Mouse (Mus musculus) embryo, embryonic 10.5 days (tissue): ENCODE measurements around the gene A930017K11Rik.

Experiments used
- DNase-seq: peaks from one replicate; pipeline ENCODE4 v3.0.0-alpha.2; 2015; ENCODE audit warnings: low spot score

A930017K11Rik gene

DNA sequence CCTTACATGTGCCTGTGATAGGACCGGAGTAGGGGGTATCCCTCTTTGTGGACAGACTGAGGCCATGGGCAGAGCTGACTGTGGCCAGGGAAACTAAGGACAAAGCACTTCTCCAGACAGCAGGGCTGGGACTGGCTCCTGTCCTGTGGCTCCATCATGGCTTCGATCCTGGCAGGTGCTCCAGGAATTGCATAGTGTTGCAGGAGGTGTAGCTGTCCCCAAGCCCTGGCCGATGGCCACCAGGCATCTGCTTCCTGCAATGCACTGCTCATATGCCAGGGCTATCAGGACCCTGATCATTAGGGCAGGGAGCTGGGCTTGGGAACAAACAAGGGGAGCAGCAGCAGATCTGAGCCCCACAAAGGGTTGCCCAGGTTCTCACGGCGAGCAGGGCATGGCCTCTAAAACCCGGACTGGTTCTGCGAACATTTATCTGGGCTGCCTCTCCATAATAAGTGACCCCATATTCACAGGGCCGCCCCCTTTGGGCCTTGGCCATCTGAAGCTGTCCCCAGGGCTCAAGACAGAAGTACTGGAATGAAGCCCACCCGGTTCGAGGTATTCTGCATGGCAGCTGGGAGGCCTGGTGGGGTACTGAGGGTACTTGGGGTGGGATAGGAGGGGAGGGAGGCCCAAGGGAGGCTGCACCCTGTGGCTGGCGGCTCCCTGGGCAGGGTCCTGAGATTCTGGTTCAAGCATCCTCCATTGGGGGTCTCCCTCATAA is 6.6 kb upstream of the A930017K11Rik start:
- no peak for DNase-seq

DNA sequence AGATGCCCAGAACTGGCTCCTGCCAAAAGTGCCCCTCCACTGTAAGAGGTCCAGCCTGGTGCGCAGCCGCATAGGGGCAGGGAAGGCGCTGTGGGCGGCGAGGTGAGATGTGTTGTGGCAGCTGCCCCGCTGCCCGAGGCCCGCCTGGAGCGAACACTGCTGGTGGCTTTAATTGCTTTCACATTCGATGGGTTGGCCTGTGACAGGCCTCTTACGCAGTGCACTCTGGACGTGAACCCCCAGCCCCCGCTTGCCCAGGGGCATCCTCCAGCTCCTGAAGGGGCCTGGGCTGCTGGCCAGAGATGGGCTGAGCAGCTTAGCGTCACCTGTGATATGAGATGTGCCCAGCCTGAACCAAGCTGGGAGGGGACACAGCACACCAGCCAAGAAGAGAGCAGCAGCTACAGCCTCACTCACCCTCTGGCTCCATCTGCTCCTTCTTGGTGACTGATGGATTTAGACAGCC is 5.3 kb upstream of the A930017K11Rik start:
- DNase-seq = no peak

DNA sequence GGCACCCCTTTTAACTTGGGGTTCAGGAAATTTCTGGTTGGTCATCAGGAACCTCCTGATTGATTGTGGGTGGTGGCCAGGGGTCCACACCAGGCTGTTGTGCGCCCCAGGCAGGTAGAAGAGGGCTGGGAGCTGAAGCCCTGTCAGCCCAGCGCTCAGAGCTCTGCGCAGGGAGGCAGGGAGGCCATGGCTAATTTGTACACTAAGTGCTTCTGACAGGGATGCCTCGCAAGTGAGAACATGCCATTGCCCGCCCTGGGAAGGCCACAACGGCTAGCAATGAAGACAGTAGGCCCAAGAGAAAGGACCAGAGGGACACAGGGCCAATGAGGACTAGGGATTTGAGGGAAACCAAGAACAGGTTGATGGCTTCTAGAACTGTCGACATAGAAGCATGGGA is 4.3 kb upstream of the A930017K11Rik start:
- DNase-seq = no peak

DNA sequence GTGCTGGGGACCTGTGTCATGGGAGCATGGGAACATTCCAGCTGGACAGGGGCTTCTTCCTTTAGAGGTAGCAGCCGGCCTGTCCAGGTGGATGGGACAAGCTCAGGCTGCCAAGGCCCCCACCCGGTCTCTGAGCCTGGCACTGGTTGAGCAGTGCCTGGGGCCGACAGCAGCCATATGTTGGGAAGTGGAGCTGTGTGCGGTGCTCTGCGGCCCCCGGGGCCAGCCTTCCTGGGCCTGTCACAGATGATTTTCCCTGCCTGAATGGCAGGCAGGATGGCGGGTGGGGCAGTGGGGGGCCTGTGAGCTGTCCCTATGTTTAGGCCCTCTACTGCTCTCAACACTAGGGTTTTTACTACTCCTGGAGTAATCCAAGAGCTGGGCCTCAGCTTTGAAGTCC is 3.8 kb upstream of the A930017K11Rik start:
- DNase-seq = no peak

DNA sequence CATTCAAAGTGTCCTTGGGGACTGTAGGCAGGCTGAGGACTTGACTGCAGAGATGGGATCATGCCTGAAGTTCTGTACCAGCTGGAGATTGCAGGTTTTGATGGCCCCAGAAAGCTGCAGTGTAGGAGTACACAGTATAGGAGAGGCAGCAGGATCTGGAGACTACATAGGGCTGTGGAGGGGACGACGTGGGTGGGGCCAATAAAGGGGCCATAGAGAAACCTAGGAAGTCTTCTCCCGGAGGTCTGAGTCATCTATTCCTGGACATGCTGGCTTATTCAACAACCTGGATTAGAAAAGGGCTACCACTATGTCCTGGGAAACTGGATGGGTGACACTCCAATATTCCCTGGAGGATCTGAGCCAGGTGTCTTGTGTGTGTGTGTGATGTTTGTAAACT is 3.4 kb upstream of the A930017K11Rik start:
- DNase-seq = no peak

DNA sequence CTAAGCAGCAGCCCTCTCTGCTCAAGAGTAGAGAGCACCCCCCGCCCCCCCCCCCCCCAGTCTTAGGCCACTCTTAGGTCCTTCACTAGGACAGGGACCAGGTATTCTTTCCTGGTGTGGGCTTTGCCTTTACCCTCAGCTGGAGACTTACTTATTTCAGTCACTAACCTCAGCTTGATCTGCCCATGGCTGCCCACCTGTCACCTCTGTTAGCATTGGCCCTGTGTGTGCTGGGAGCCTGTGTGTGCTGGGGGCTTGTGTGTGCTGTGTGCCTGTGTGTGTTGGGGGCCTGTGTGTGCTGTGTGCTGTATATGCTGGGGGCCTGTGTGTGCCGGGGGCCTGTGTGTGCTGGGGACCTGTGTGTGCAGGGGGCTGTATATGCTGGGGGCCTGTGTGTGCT is 2.3 kb upstream of the A930017K11Rik start:
- no peak for DNase-seq

DNA sequence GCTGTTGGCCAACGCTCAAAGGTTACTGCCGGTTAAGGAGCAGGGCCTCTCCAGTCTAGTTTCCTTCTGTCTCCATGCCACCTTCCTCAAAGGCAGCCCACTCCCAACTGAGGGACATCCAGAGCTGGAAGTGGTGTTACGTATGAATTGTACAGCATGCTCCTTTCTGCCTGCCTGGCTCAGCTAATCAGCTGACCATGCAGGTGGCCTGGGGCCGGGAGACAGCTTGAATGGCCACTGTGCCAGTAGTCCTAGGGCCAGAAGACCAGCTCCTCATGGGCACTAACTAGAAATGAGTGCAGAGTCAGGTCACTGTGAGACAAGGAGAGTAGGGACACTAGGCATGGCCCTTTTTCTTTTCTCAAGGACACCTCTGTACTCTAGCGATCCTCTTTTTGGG is 796 bp upstream of the A930017K11Rik start:
- no peak for DNase-seq

DNA sequence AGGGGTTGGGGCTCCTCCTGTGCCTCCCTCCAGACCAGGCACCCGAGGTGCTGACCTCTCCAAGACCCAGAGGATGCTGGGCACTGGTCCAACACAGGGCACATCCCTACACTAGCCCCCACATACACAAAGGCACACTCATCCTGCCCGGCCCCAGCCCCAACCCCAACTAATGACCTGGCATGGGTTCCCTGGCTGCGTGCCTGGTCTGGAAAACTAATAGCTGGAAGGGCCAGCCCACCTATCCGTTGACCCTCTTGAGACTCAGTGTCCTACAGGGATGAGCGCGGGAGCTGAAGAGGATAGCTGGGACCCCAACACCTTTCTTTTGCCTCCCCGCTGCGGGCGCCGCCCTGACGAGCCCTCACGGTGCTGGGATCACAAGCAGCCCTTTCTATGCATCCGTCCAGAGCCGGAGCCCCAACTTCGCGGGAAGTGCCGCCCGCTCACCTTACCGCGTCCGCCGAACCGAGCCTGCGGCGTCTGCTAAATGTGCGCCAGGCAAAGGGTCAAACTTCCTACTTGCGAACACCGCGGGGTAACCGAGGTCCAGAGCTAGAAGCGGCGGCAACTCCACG is 1.1 kb downstream of the A930017K11Rik start:
- peak; percentile 34 for DNase-seq

DNA sequence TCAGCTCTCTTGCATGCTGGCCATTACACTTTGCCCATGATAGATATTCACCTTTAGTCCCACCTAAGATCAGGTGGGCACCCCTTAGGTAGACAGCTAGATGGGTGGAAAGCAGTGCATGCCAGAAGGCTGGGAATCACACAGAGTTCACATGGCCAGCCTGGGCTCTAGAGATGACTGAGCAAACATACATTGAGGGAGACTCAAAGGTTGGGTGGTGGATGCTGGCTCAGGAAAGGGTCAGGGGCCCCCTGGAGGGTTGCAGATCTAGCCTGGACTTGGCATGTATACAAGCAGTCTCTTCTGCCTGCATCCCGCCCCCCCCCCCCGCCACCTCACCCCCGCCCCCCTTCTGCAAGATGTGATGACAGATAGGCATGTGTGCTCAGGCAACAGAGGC is 1.7 kb downstream of the A930017K11Rik start:
- no peak for DNase-seq

DNA sequence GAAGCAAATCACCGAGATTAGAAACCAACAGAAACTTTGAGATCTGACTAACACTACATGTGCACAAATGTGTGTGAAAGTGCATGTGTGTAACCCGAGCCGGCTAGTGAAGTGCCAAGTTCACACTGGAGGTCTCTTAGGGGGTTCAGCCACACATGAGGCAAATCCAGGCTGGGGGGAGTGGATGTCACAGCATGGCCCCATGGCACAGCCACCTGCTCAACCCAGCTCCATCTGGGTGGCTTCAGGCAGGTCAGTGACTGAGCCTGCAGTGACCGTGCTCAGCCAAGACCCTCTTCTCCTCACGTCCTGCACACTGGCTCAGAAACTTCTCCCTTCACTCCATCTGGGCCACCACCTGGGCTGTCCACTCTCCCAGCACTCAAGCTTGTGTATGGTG is 2.4 kb downstream of the A930017K11Rik start:
- DNase-seq = no peak

DNA sequence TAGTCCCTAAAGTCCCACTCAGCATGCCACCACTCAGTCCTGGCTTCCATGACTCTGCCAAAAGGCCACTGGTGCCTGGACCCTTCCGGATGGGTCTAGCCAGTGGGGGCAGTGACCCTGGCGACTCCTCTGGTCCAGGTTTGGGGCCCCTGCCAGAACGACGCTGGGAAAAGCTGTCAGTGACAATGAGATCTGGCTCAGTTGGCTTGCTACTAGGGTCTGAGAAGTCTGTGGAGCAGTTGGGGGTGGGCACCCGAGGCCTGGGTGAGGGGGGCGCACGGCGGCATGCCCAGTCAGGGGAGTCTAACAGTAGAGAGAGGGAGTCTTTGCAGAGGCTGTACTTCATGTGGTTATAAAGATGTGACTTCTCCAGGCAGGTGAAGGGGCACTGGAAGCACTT is 4.3 kb downstream of the A930017K11Rik start:
- DNase-seq = no peak

DNA sequence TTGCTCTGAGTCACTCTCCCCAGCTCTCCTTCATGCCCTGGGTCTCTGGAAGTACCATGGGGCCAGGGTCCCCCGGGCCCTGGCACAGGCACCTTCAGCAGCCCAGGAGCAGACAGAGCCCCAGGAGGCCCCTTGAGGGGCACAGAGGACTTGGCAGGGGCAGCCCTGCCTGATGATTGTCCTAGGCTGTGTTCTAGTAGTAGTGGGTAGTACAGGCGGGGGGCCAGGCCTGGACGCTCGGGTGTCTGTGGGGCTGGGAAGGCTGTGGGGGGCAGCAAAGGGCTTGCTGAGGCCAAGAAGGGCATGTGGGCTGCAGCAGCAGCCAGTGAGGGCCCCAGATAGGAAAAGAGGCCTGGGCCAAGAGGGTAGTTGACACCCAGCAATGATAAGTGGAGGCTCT is 4.8 kb downstream of the A930017K11Rik start:
- DNase-seq = no peak

DNA sequence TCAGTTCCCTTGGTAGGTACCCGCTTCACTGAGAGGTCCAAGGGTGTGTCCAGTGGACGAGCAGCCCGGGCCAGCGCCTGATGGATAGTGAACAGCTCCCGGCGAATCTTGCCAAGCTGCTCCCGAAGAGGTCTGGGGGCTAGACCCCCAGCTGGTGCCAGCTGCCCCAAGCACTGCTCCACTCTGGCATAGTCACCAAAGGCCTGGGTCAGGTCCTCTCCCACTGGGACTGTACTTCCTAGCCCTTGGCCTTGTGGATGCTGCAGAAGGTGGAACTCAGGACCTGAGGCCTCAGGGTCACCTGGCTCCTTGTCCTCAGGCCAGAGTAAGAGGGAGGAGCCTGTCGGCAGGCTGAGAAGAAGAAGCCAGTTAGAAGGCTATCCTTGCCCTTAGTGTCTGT is 5.5 kb downstream of the A930017K11Rik start:
- DNase-seq = no peak

DNA sequence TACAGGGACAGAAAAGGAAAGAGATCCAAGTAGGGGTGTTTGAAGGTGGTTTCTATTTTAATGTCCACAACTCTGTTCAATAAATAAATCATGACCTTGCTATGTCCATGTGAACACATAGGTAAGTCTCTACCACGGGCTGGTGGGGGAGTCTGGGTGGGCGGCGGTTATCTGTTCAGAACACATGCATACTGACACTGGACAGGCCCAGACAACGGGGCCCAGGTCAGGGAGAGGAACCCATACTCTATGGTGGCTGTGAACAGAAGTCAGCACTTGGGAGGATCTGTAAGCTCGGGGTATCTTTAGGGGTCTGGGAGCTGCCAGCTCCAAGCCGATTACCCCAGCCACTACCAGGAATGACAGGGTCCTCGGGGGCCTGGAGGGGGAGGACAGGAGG is 6.0 kb downstream of the A930017K11Rik start:
- no peak for DNase-seq

DNA sequence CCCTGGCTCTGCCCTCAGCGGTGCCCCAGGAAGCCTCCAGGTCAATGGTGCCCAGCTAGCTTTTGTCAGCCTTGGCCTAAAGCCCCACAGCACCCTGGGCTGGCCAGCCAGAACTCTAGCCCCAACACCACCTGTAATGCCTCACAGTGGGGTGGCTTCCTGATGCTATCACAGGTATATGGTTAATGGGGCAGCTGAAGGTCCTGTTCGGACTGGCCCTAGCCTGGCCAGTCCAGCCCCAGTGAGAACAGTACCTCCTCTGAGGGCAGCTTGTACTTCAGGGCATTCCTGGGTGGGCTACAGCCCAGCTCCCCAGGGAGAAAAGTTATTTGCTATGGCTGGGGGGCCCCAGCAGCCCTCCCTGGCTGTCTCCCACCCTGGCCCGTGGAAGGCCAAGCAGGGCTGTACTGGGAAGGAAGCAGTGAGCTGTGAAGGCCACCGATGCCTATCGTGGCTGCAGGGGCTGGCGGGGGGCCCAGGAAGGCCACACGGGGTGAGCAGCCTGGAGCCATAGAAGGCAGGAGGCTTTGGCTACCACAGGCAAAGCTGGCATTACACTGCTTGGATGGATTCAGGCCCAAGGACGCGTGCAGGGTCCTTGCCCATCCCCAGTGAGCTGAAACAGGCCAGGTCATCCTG is 6.7 kb downstream of the A930017K11Rik start:
- no peak for DNase-seq

DNA sequence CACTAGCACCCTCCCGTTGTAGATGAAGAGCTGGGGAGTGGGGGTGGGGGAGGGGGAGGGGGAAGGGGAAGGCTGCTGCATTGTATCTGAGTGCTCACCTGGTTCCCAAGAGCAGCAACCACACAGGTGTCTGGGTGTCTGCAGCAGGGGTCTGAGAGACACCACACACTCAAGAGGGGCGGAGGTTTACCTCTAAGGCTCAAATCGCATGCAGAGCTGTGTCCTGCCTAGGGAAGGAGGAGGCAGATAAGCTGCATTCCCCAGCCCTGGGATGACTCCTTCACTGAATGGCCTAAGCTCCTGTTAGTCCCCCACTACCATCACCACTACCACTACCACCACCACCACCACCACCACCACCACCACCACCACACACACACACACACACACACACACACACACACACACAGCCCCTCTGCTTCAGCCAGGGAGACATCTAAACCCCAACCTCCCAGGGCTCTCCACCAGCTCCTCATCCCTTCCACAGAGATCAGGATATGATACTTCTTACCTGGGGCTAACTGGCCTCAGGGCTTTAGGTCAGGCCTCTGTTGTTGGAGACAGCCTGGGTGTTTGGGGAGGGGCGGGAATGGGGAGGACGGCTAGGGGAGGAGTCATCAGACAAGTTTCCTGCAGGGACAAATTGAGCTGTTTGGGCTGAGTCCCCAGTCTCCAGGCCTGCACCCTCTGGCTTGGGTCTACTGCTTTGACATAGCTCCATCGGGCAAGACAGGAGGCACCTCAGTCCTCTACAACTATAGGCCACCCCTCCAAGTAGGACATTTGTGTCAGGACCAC is 7.8 kb downstream of the A930017K11Rik start, which contains the start of the genes Pigq and Nhlrc4:
TSS of gene Pigq (minus strand) at position 571 of the 798 bp plus-strand sequence.
TSS of gene Nhlrc4 (minus strand) at position 596 of the 798 bp plus-strand sequence.
- DNase-seq = no peak

DNA sequence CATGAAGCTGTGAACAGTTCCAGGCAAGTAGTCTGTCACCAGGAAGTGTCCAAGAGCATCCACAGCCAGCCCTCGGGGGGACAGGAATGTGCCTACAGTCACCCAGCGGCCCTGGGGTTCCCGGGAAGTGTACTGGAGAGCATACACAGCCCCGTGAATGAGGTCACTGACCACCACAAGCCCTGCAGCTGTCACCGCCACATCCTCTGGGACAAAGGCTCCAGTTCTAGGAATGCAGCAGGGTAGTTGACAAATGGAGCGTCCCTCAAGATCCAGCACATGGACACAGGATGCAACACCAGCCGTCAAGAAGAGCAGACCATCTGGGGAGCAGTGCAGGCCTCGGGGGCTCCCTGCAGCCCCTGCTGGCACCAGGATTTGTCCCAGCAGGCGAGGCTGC is 8.6 kb downstream of the A930017K11Rik start:
- no peak for DNase-seq

DNA sequence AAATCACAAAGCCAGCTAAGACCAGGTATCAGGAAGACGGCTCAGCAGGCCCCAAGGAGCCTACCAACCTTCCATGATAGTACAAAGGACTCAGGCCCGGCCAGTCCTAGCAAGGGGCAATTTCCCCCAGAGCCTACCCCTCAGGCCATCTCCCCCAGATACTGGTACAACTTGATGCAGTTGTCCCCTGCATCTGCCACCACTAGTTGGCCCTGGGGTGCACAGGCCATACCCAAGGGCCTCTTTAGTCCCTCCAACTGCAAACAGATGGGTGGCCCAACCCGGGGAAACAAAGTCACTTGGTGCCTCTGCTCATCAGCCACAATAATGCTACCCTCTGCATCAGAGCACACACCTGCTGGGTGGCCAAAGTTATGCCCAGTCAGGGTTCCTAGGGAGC is 9.1 kb downstream of the A930017K11Rik start:
- DNase-seq = no peak

DNA sequence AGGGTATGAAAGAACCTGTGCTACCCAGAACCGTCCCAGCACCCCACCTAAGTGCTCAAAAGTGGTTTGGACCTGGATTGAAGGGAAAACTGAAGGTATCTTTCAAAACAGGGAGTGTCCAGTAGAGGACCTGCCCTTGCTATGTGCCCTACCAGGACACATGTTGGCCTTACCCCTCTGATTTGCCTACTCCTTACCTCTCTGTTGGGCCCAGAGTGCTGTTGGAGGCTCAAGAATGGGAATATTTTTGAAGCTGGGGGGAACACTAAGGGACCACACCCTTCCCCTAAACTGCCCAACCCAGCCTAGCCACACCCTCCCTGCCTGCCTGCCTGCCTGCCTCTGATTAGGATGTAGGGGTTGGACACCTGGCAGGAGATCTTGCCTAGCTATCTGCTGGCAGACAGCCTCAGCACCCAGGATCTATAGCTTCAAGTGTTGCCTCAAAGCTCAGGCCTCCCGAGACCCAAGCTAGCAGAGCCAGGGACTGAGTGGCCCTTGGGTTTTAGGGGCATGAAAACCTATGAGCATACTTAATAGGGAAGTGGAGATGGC is 9.7 kb downstream of the A930017K11Rik start:
- no peak for DNase-seq

DNA sequence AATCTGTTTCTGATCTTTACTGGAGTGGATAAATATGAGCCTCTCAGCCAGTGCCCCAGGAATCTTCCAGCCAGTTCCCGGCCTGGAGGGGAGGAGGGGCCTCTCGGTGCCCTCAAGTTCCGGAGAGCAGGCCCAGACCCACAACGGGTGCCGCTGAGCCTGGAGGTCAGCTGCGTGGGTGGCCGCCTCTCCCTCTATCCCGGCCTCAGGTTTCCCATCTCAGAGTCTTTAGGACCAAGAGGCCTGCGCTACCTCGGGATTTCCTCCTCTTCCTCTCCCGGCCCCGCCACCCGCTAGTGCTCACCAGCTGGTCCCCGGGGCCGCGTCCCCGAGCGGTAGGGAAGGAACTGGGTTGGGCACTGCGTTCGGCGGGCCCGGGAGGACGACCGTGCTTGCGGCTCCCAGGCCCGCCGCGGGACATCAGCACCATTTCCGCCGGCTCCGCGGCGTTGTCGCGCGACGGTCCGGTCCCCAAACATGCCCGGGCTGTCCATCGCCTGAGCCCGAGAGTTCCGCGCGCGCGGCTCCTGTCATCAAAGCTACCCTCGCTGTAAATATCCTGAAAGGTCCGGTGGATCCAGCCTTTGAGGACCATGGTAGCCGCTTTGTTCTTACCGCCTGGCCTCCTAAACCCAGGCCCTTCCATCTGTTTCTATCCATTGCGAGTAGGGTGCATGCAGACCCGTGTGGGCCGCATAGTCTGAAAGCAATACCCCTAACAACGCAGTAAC is 10.7 kb downstream of the A930017K11Rik start:
- peak; percentile 82 for DNase-seq

DNA sequence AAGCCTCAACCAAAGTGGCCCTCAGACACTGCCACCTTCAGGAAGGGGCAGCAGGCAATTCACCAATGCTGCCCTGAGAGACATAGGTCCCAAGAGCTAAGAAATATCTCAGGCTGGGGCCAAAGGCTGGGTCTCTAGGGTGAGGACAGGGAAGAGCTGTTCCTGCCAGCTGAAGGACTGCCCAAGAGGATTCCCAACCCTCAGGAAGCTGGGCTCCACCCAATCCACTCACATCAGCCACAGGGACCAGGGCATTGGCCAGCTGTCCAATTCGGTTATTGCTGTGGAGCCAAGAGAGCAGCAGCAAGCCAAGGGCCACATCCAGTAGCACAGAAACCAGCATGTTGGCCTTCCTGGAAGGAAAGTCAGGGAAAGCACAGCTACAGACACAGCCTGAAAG is 17.8 kb downstream of the A930017K11Rik start:
- DNase-seq = no peak
